Mouse (Mus musculus): ENCODE measurements around the gene Majin.

DNA sequence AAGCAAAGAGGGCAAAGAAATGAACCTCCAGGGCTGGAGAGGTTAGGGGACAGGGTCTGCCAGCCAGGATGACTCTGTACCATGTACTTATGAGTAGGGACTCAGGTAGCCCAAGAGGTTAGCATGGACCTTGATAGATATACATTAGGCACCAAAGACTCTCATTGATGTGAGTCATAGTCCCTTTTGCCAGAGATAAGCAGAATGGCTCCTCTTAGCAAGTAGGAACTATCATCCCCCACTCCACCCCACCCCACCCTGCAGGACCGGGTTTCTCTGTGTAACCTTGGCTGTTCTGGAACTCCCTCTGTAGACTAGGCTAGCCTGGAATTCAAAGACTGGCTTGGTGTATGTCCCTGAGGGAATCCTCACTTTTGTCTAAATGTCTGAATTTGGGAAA, 55.9 kb downstream of the Majin start:
- TF ChIP-seq POLR2A (IDR thresholded peaks at IDR 0.05; ENCODE audit: insufficient read depth, low read length) (no peak), CTCF (IDR thresholded peaks at IDR 0.05; ENCODE audit: low read depth, low read length) (no peak), EP300 (IDR thresholded peaks at IDR 0.05; ENCODE audit: insufficient read depth, low read depth, low read length) (no peak)
